Mouse (Mus musculus): ENCODE measurements around the gene Rnls. TPM values are rescaled to one million over a fixed set of nuclear protein-coding genes. Genes with fewer than 3 reads are reported as not detected.

Rnls gene
- total and polyA plus RNA-seq, 3 experiments: not detected

DNA sequence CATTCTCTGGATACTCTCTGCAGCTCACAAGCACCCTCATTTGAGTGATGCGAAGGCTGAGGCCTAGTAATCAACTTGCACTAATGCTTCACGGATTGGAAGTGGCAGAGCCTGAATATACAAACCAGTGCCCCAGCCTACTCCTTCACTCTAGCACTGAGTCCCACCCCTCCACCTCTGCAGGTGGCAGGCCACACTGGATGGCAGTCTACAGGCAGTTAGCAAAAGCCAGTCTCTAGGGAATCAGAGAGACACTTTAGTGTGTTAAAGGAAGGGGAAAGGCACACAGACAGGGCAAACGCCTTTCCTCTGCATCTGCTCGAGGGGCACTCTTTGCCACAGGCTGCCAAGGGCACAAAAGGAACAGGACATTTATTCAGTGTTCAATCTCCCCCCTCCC, 304.1 kb downstream of the Rnls start:
- no peak for DNase-seq (ENCODE audit: low spot score)
- H3K36me3 ChIP-seq (replicated peaks): no peaks in the 10 kb centered on the region
- no peak overlapping the region for H3K4me3 ChIP-seq (ENCODE audit: low read depth, low read length)
- H3K9me3 ChIP-seq (replicated peaks): no peaks in the 10 kb centered on the region
- H3K27me3 ChIP-seq (ENCODE audit: insufficient read depth, low read length): no peaks in the 10 kb centered on the region
- no peak for ATAC-seq (ENCODE audit: extremely low read depth, insufficient number of reproducible peaks, low FRiP score, poor library complexity, severe bottlenecking)
- H3K4me1 ChIP-seq (ENCODE audit: insufficient read depth, low read depth, low read length): peaks cover 18% of the 10 kb centered on the region
- no peak for TF ChIP-seq GATA2 (IDR thresholded peaks at IDR 0.05; ENCODE audit: borderline replicate concordance, low read depth, low read length)
- TF ChIP-seq TAL1 (conservative IDR thresholded peaks at IDR 0.05; ENCODE audit: low read depth, low read length): no peak

Other genes starting within 250 kb of the Rnls start
- not detected in 2 replicates for gene Lipo4, start 125.5 kb upstream of the Rnls start, total RNA-seq (2014; fragmentation: Nextera tagmentation)
- 0.17 TPM in 1 of 2 replicates, not detected in the other for gene Lipo4, start 125.5 kb upstream of the Rnls start, total RNA-seq (2017)
- not detected in 2 replicates for gene Lipo4, start 125.5 kb upstream of the Rnls start, polyA plus RNA-seq (2012)
- not detected in 2 replicates for gene Gm8978, start 233.0 kb upstream of the Rnls start, total RNA-seq (2014; fragmentation: Nextera tagmentation)
- 0.05 TPM in 1 of 2 replicates, not detected in the other for gene Gm8978, start 233.0 kb upstream of the Rnls start, total RNA-seq (2017)
- gene Gm8978, start 233.0 kb upstream of the Rnls start, polyA plus RNA-seq (2012): not detected in 2 replicates